Mouse (Mus musculus) stomach, postnatal 0 days (tissue): ENCODE measurements around the gene Nim1k. TPM values are rescaled to one million over a fixed set of nuclear protein-coding genes. Genes with fewer than 3 reads are reported as not detected.
"Not testable (repeated sequence)": the region's sequence is repeated elsewhere in the genome, so short reads cannot be mapped to it uniquely, and the experiment has no call there.

Experiments
- ATAC-seq: fragments of 200-750 bp; cut with Nextera tagmentation; 2 replicates; pipeline ENCODE4 v1.8.0; 2017; ENCODE audit not compliant: low FRiP score, low TSS enrichment
- DNase-seq: peaks from one replicate; pipeline ENCODE4 v3.0.0-alpha.2; 2016; ENCODE audit warnings: low spot score
- H3K27ac ChIP-seq: fragments of 300-500 bp; sonication (generic); replicated peaks from 2 replicates; pipeline ENCODE4 v1.5.1; 2014; ENCODE audit warnings: mild to moderate bottlenecking, control low read depth
- H3K27me3 ChIP-seq: fragments of 300-500 bp; sonication (generic); 2 replicates; pipeline ENCODE4 v1.6.1; 2014; ENCODE audit warnings: low read length; ENCODE audit not compliant: control insufficient read depth, insufficient read depth
- H3K36me3 ChIP-seq: fragments of 300-500 bp; sonication (generic); 2 replicates; pipeline ENCODE4 v1.6.1; 2014; ENCODE audit warnings: low read length, mixed read lengths; ENCODE audit not compliant: control insufficient read depth, insufficient read depth
- H3K4me1 ChIP-seq: fragments of 300-500 bp; sonication (generic); replicated peaks from 2 replicates; pipeline ENCODE4 v1.6.1; 2014; ENCODE audit warnings: antibody characterized with exemption; ENCODE audit not compliant: control insufficient read depth, insufficient read depth
- H3K4me2 ChIP-seq: fragments of 300-500 bp; sonication (generic); replicated peaks from 2 replicates; pipeline ENCODE4 v1.6.1; 2014; ENCODE audit warnings: low read depth, mild to moderate bottlenecking, control low read depth, moderate library complexity
- H3K4me3 ChIP-seq: fragments of 300-500 bp; sonication (generic); 2 replicates; pipeline ENCODE4 v1.5.1; 2014; ENCODE audit warnings: low read depth, low read length, control low read depth
- H3K9ac ChIP-seq: fragments of 300-500 bp; sonication (generic); 2 replicates; pipeline ENCODE4 v1.6.1; 2014; ENCODE audit warnings: mild to moderate bottlenecking, low read length, control low read depth, mixed read lengths
- H3K9me3 ChIP-seq: fragments of 300-500 bp; sonication (generic); 2 replicates; pipeline ENCODE4 v1.6.1; 2016; ENCODE audit warnings: low read length; ENCODE audit not compliant: control insufficient read depth
- CTCF ChIP-seq: IDR thresholded peaks from 2 replicates; pipeline ENCODE4 v1.5.1; 2016; ENCODE audit warnings: antibody characterized with exemption, low read depth, mild to moderate bottlenecking, moderate library complexity
- WGBS: fragments of 180-500 bp; shearing (Covaris S2); extraction: QIAGEN DNeasy Blood & Tissue Kit; methylation state at CpG from one replicate; pipeline ENCODE4 v1.1.7; 2014; 5-methylcytosine and 5-hydroxymethylcytosine counted together
- polyA plus RNA-seq: library from polyadenylated mRNA; unstranded; fragments of >200 nt; fragmentation: Nextera tagmentation; extraction: Ambion mirVana; gene quantifications from 2 replicates; pipeline ENCODE4 v1.2.1, GENCODE M21; 2015

Gene Nim1k
- polyA plus RNA-seq, 1 experiment from 2014 or later = 0.53 TPM

DNA sequence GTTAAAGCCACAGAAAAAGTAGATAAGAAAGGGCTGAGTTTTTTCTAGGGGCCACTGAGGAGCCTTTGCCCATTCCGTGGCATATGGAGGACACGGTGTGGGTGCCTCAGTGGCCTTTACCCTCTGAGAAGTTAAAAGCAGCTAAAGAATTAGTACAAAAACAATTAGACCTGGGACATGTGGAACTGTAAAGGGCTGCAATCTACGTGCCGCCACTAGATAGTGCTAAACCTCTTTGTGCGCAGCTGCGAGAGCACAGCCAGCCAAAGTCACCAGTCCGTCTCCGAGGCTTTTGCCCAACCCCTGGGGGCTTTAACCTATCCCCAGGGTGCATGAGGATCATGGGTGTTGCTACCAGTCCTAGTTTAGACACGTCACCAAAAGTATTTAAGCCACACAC, 94.3 kb downstream of the Nim1k start:
- not testable (repeated sequence) for H3K9ac ChIP-seq, H3K27me3 ChIP-seq, H3K9me3 ChIP-seq, H3K4me3 ChIP-seq, H3K36me3 ChIP-seq, H3K4me1 ChIP-seq, DNase-seq, H3K27ac ChIP-seq, H3K4me2 ChIP-seq
- WGBS = 56% methylated on average over 3 of the region's 9 CpGs
- TF ChIP-seq CTCF = peak; percentile 42
- 0 out of 2 replicates have a peak, but pooled peaks have one; percentile 24 for ATAC-seq

Other genes starting within 250 kb of the Nim1k start
- gene Ccl28, start 132.1 kb downstream of the Nim1k start, polyA plus RNA-seq = 0.10 and 0.31 TPM in 2 replicates
- gene Hmgcs1, start 65.5 kb downstream of the Nim1k start, polyA plus RNA-seq = 131 and 140 TPM in 2 replicates
- 18.2 and 18.3 TPM in 2 replicates for gene Zfp131, start 35.0 kb upstream of the Nim1k start, polyA plus RNA-seq
- gene AF067063, start 74.3 kb upstream of the Nim1k start, polyA plus RNA-seq = not detected in 2 replicates
- gene D13Ertd608e, start 80.1 kb upstream of the Nim1k start, polyA plus RNA-seq = not detected in 2 replicates
- gene Tcstv1, start 138.9 kb upstream of the Nim1k start, polyA plus RNA-seq = not detected in 2 replicates
- gene Gm21761, start 173.4 kb upstream of the Nim1k start, polyA plus RNA-seq = not detected in 2 replicates
- not detected in 2 replicates for gene B020031M17Rik, start 194.9 kb upstream of the Nim1k start, polyA plus RNA-seq